Mouse (Mus musculus): ENCODE data around the gene Tsc2. TPM values are rescaled to one million over a fixed set of nuclear protein-coding genes. Genes with fewer than 3 reads are reported as not detected.
A peak's percentile ranks its signal among the peaks of the same experiment; 100 is the strongest.

Gene Tsc2
- polyA plus RNA-seq, 1 experiment from 2014 or later: 69.2 TPM

GRCm38 (mm10) chr17:24650766-24651165 lies 18.3 kb upstream of the Tsc2 start:
- 76% methylated on average over 4 of the region's 4 CpGs for WGBS
- H3K4me3 ChIP-seq (ENCODE audit: low read depth, low read length): no peak overlapping the region; the same call in 1 of the 2 replicates
- H3K36me3 ChIP-seq (ENCODE audit: control insufficient read depth, insufficient read depth, low read length): no peaks in the 10 kb centered on the region
- H3K27me3 ChIP-seq (ENCODE audit: control insufficient read depth, insufficient read depth, low read length): peaks cover 16% of the 10 kb centered on the region; the same call in 1 of the 2 replicates
- no peak overlapping the region for H3K27ac ChIP-seq (ENCODE audit: low read depth, low read length)
- peaks cover 7% of the 10 kb centered on the region for H3K4me1 ChIP-seq (ENCODE audit: control insufficient read depth, insufficient read depth, low read length)
- H3K9me3 ChIP-seq (ENCODE audit: control insufficient read depth, low read length): no peaks in the 10 kb centered on the region
- ATAC-seq (ENCODE audit: insufficient read depth, low FRiP score, low TSS enrichment): no peak
- DNase-seq (ENCODE audit: low spot score): no peak
- H3K4me2 ChIP-seq (ENCODE audit: low read depth): peak overlapping the region; percentile 89; the same call in 1 of the 2 replicates
- no peak overlapping the region for H3K9ac ChIP-seq (ENCODE audit: low read length)

GRCm38 (mm10) chr17:24650070-24650616 lies 17.7 kb upstream of the Tsc2 start, which contains the start of gene Slc9a3r2:
Gene Slc9a3r2, minus strand, starts transcription at chr17:24650327.
- WGBS: under 1% methylated on average over 31 of the region's 41 CpGs
- Histone ChIP-seq H3K27me3 (ENCODE audit: control insufficient read depth, insufficient read depth, low read length) (peaks cover 16% of the 10 kb centered on the region; the same call in 1 of the 2 replicates), H3K9me3 (ENCODE audit: control insufficient read depth, low read length) (no peaks in the 10 kb centered on the region), H3K27ac (ENCODE audit: low read depth, low read length) (no peak within 1 kb of the TSS), H3K4me3 (ENCODE audit: low read depth, low read length) (peak within 1 kb of the TSS; percentile 50), H3K4me1 (ENCODE audit: control insufficient read depth, insufficient read depth, low read length) (peaks cover 7% of the 10 kb centered on the region), H3K9ac (ENCODE audit: low read length) (peak within 1 kb of the TSS; percentile 68), H3K4me2 (ENCODE audit: low read depth) (peak within 1 kb of the TSS; percentile 89), H3K36me3 (ENCODE audit: control insufficient read depth, insufficient read depth, low read length) (no peaks in the 10 kb centered on the region)
- DNase-seq (ENCODE audit: low spot score) (peak; percentile 65), ATAC-seq (ENCODE audit: insufficient read depth, low FRiP score, low TSS enrichment) (0 out of 2 replicates have a peak, but pooled peaks have one; percentile 61)

GRCm38 (mm10) chr17:24649581-24650069 lies 17.2 kb upstream of the Tsc2 start:
- H3K9me3 ChIP-seq (ENCODE audit: control insufficient read depth, low read length): no peaks in the 10 kb centered on the region
- DNase-seq (ENCODE audit: low spot score) (peak; percentile 52), ATAC-seq (ENCODE audit: insufficient read depth, low FRiP score, low TSS enrichment) (no peak)
- no peaks in the 10 kb centered on the region for H3K36me3 ChIP-seq (ENCODE audit: control insufficient read depth, insufficient read depth, low read length)
- H3K27ac ChIP-seq (ENCODE audit: low read depth, low read length): no peak overlapping the region
- H3K27me3 ChIP-seq (ENCODE audit: control insufficient read depth, insufficient read depth, low read length): peaks cover 16% of the 10 kb centered on the region; the same call in 1 of the 2 replicates
- peak overlapping the region; percentile 50 for H3K4me3 ChIP-seq (ENCODE audit: low read depth, low read length)
- peak overlapping the region; percentile 68 for H3K9ac ChIP-seq (ENCODE audit: low read length)
- 0% methylated on average over 35 of the region's 35 CpGs for WGBS
- peak overlapping the region; percentile 89 for H3K4me2 ChIP-seq (ENCODE audit: low read depth)
- H3K4me1 ChIP-seq (ENCODE audit: control insufficient read depth, insufficient read depth, low read length): peaks cover 7% of the 10 kb centered on the region

- H3K4me1 ChIP-seq (ENCODE audit: control insufficient read depth, insufficient read depth, low read length): peaks cover 7% of the 10 kb centered on the region
- ATAC-seq (ENCODE audit: insufficient read depth, low FRiP score, low TSS enrichment) (no peak), DNase-seq (ENCODE audit: low spot score) (no peak)
- peak overlapping the region; percentile 89; the same call in 1 of the 2 replicates for H3K4me2 ChIP-seq (ENCODE audit: low read depth)
- H3K9ac ChIP-seq (ENCODE audit: low read length): no peak overlapping the region
- no peaks in the 10 kb centered on the region for H3K36me3 ChIP-seq (ENCODE audit: control insufficient read depth, insufficient read depth, low read length)
- H3K4me3 ChIP-seq (ENCODE audit: low read depth, low read length): no peak overlapping the region
- WGBS: 71% methylated on average over 10 of the region's 10 CpGs
- peaks cover 16% of the 10 kb centered on the region; the same call in 1 of the 2 replicates for H3K27me3 ChIP-seq (ENCODE audit: control insufficient read depth, insufficient read depth, low read length)
- no peaks in the 10 kb centered on the region for H3K9me3 ChIP-seq (ENCODE audit: control insufficient read depth, low read length)
- H3K27ac ChIP-seq (ENCODE audit: low read depth, low read length): no peak overlapping the region
Measured at GRCm38 (mm10) chr17:24648731-24649377, 16.4 kb upstream of the Tsc2 start.

- peaks cover 16% of the 10 kb centered on the region; the same call in 1 of the 2 replicates for H3K27me3 ChIP-seq (ENCODE audit: control insufficient read depth, insufficient read depth, low read length)
- H3K9me3 ChIP-seq (ENCODE audit: control insufficient read depth, low read length): no peaks in the 10 kb centered on the region
- peaks cover 7% of the 10 kb centered on the region for H3K4me1 ChIP-seq (ENCODE audit: control insufficient read depth, insufficient read depth, low read length)
- H3K27ac ChIP-seq (ENCODE audit: low read depth, low read length): no peak overlapping the region
- no peaks in the 10 kb centered on the region for H3K36me3 ChIP-seq (ENCODE audit: control insufficient read depth, insufficient read depth, low read length)
- ATAC-seq (ENCODE audit: insufficient read depth, low FRiP score, low TSS enrichment) (no peak), DNase-seq (ENCODE audit: low spot score) (no peak)
- no peak overlapping the region for H3K9ac ChIP-seq (ENCODE audit: low read length)
- H3K4me3 ChIP-seq (ENCODE audit: low read depth, low read length): no peak overlapping the region
- 81% methylated on average over 11 of the region's 11 CpGs for WGBS
- no peak overlapping the region for H3K4me2 ChIP-seq (ENCODE audit: low read depth)
Measured at GRCm38 (mm10) chr17:24647493-24647892, 15.1 kb upstream of the Tsc2 start.

- Histone ChIP-seq H3K27ac (ENCODE audit: low read depth, low read length) (no peak overlapping the region), H3K9ac (ENCODE audit: low read length) (no peak overlapping the region), H3K9me3 (ENCODE audit: control insufficient read depth, low read length) (no peaks in the 10 kb centered on the region), H3K4me3 (ENCODE audit: low read depth, low read length) (no peak overlapping the region), H3K36me3 (ENCODE audit: control insufficient read depth, insufficient read depth, low read length) (no peaks in the 10 kb centered on the region), H3K4me1 (ENCODE audit: control insufficient read depth, insufficient read depth, low read length) (peaks cover 7% of the 10 kb centered on the region), H3K4me2 (ENCODE audit: low read depth) (no peak overlapping the region), H3K27me3 (ENCODE audit: control insufficient read depth, insufficient read depth, low read length) (peaks cover 16% of the 10 kb centered on the region; the same call in 1 of the 2 replicates)
- DNase-seq (ENCODE audit: low spot score) (no peak), ATAC-seq (ENCODE audit: insufficient read depth, low FRiP score, low TSS enrichment) (no peak)
- WGBS: 85% methylated on average over 4 of the region's 4 CpGs
Measured at GRCm38 (mm10) chr17:24646381-24646780, 14.0 kb upstream of the Tsc2 start.

- Histone ChIP-seq H3K9ac (ENCODE audit: low read length) (no peak overlapping the region), H3K9me3 (ENCODE audit: control insufficient read depth, low read length) (no peaks in the 10 kb centered on the region), H3K27me3 (ENCODE audit: control insufficient read depth, insufficient read depth, low read length) (peaks cover 13% of the 10 kb centered on the region; the same call in 1 of the 2 replicates), H3K4me1 (ENCODE audit: control insufficient read depth, insufficient read depth, low read length) (peaks cover 7% of the 10 kb centered on the region), H3K4me2 (ENCODE audit: low read depth) (no peak overlapping the region), H3K27ac (ENCODE audit: low read depth, low read length) (no peak overlapping the region), H3K4me3 (ENCODE audit: low read depth, low read length) (no peak overlapping the region), H3K36me3 (ENCODE audit: control insufficient read depth, insufficient read depth, low read length) (no peaks in the 10 kb centered on the region)
- WGBS: 83% methylated on average over 3 of the region's 3 CpGs
- ATAC-seq (ENCODE audit: insufficient read depth, low FRiP score, low TSS enrichment) (no peak), DNase-seq (ENCODE audit: low spot score) (no peak)
Measured at GRCm38 (mm10) chr17:24645916-24646315, 13.5 kb upstream of the Tsc2 start.

GRCm38 (mm10) chr17:24644875-24645721 lies 12.7 kb upstream of the Tsc2 start:
- no peak for DNase-seq (ENCODE audit: low spot score)
- Histone ChIP-seq H3K4me3 (ENCODE audit: low read depth, low read length) (no peak overlapping the region), H3K27me3 (ENCODE audit: control insufficient read depth, insufficient read depth, low read length) (0 out of 2 replicates have a peak, but pooled peaks cover 8% of the 10 kb centered on the region), H3K27ac (ENCODE audit: low read depth, low read length) (0 out of 2 replicates have a peak overlapping the region, but pooled peaks have one; percentile 29), H3K4me1 (ENCODE audit: control insufficient read depth, insufficient read depth, low read length) (peaks cover 3% of the 10 kb centered on the region), H3K36me3 (ENCODE audit: control insufficient read depth, insufficient read depth, low read length) (no peaks in the 10 kb centered on the region), H3K9ac (ENCODE audit: low read length) (no peak overlapping the region), H3K4me2 (ENCODE audit: low read depth) (0 out of 2 replicates have a peak overlapping the region, but pooled peaks have one; percentile 9), H3K9me3 (ENCODE audit: control insufficient read depth, low read length) (no peaks in the 10 kb centered on the region)
- WGBS: 88% methylated on average over 7 of the region's 9 CpGs
- no peak for ATAC-seq (ENCODE audit: insufficient read depth, low FRiP score, low TSS enrichment)

Measured in neural tube, embryonic 11.5 days (tissue).